Mouse (Mus musculus): ENCODE data around the gene Pphln1.

- no peak for TF ChIP-seq CTCF (IDR thresholded peaks at IDR 0.05; ENCODE audit: control insufficient read depth, insufficient read depth, insufficient replicate concordance, low read depth, low read length)
- no peak for TF ChIP-seq POLR2A (IDR thresholded peaks at IDR 0.05; ENCODE audit: control insufficient read depth, low read depth, low read length)
These were observed 44.1 kb downstream of the Pphln1 start for GRCm38 (mm10) chr15:93442271-93442670.
